Mouse (Mus musculus): ENCODE measurements around the gene Clpb.

GRCm38 (mm10) chr7:101695483-101695882 is 32.0 kb downstream of the Clpb start:
- no peak for TF ChIP-seq CTCF (IDR thresholded peaks at IDR 0.05; ENCODE audit: extremely low read depth, insufficient read length, insufficient replicate concordance, low read depth, low read length)
- no peak for TF ChIP-seq POLR2A (IDR thresholded peaks at IDR 0.05; ENCODE audit: low read depth, low read length)
